Mouse (Mus musculus) cerebellum, adult 2 months (tissue): ENCODE data around the gene Rps6kl1. TPM values are rescaled to one million over a fixed set of nuclear protein-coding genes. Genes with fewer than 3 reads are reported as not detected.

ENCODE experiments used
- DNase-seq, 2 experiments: peaks; one replicate each; pipeline ENCODE4 v3.0.0; 2021
- H3K27ac ChIP-seq: fragments of 200-500 bp; 2 replicates; pipeline ENCODE4 v1.5.1; 2012; ENCODE audit warnings: low read length, control low read depth, inconsistent platforms; ENCODE audit not compliant: insufficient read depth
- H3K27me3 ChIP-seq: fragments of 200-500 bp; 2 replicates; pipeline ENCODE4 v1.6.1; 2012; ENCODE audit warnings: inconsistent platforms, mild to moderate bottlenecking, low read length, moderate library complexity; ENCODE audit not compliant: control insufficient read depth, insufficient read depth
- H3K4me1 ChIP-seq: fragments of 200-500 bp; 2 replicates; pipeline ENCODE4 v1.6.1; 2011; ENCODE audit warnings: low read length; ENCODE audit not compliant: control insufficient read depth, insufficient read depth
- H3K4me3 ChIP-seq: fragments of 200-500 bp; replicated peaks from 2 replicates; pipeline ENCODE3; 2011; ENCODE audit warnings: mild to moderate bottlenecking, low read depth, low read length, control low read depth; ENCODE audit not compliant: insufficient read depth
- CTCF ChIP-seq: fragments of 200-500 bp; IDR thresholded peaks from 2 replicates; pipeline ENCODE4 v1.5.1; 2011; ENCODE audit warnings: low read depth, mild to moderate bottlenecking, control low read depth, low read length, moderate library complexity, borderline replicate concordance; ENCODE audit not compliant: insufficient read depth
- POLR2A ChIP-seq: fragments of 200-500 bp; IDR thresholded peaks from 2 replicates; pipeline ENCODE4 v1.6.1; 2011; ENCODE audit warnings: low read length, control low read depth, borderline replicate concordance; ENCODE audit not compliant: insufficient read depth
- whole genome bisulfite sequencing: fragments of 180-500 bp; shearing (Covaris S2); methylation state at CpG from one replicate; pipeline ENCODE4 v1.1.7; 2018; 5-methylcytosine and 5-hydroxymethylcytosine counted together
- polyA plus RNA-seq: library from polyadenylated mRNA; depleted of rRNA; stranded (reverse); fragments of >200 nt; gene quantifications from 2 replicates; pipeline ENCODE4 v1.2.3, GENCODE M21; 2012; rRNA removed

Rps6kl1 gene
- polyA plus RNA-seq, 1 experiment: 35.2 TPM

DNA sequence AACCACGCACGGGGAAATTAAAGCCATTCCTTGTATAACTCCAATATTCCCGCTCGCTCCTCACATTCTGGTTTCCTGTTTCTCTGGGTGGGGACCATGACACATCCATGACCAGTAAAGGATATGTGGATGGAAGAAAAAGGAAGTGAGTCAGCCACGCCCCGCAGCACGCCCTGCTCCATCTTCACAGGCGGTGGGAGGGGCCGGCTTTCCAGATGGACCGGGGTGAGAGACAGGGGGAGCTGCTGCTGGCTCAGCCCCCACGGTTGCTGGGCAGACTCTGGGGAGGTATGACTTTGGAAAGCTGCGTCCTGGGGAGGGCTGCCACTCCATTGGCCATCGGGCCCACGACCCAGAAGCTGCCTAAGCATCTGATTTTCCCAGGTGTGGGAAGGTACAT lies 57.1 kb downstream of the Rps6kl1 start:
- Histone ChIP-seq H3K4me1 (peaks cover 4% of the 10 kb centered on the region; the same call in 1 of the 2 replicates), H3K4me3 (no peak overlapping the region), H3K27me3 (no peaks in the 10 kb centered on the region), H3K27ac (no peak overlapping the region)
- 28% methylated on average over 14 of the region's 14 CpGs for WGBS
- no peak for TF ChIP-seq POLR2A
- TF ChIP-seq CTCF: no peak
- no peak for DNase-seq

- no peaks in the 10 kb centered on the region for H3K27me3 ChIP-seq
- TF ChIP-seq POLR2A (no peak), CTCF (peak; percentile 56; the same call in 1 of the 2 replicates)
- peak; percentile 62 to 64 for DNase-seq
- H3K27ac ChIP-seq: no peak overlapping the region
- H3K4me1 ChIP-seq: peaks cover 4% of the 10 kb centered on the region; the same call in 1 of the 2 replicates
- 10% methylated on average over 3 of the region's 3 CpGs for WGBS
- H3K4me3 ChIP-seq: no peak overlapping the region
These were observed 58.9 kb downstream of the Rps6kl1 start for GRCm38 (mm10) chr12:85092214-85092613.

GRCm38 (mm10) chr12:85091190-85091589 lies 59.9 kb downstream of the Rps6kl1 start:
- peaks cover 4% of the 10 kb centered on the region; the same call in 1 of the 2 replicates for H3K4me1 ChIP-seq
- no peak overlapping the region for H3K4me3 ChIP-seq
- no peaks in the 10 kb centered on the region for H3K27me3 ChIP-seq
- DNase-seq: no peak
- TF ChIP-seq POLR2A (no peak), CTCF (no peak)
- WGBS: 94% methylated on average over 3 of the region's 3 CpGs
- H3K27ac ChIP-seq: no peak overlapping the region

DNA sequence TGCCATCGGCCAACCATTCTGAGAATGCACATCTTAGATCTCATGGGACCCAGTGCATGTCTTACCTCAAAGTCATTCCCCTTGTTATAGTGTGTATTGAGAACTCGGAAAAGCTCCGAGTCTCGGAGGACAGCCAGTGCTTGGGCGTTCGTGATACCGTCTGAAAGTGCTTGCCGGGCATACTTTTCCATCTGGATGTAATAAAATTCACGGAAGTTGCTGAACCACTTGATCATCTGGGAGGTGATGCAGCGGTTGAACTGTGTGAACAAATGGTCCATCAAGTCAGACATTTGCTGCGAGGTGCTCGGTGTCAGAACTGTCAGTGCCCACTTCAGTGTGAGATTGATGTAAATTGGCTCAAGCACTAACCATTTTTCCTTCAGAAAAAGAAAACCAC lies 63.2 kb downstream of the Rps6kl1 start:
- 97% methylated on average over 12 of the region's 12 CpGs for WGBS

More for the DNA sequence above, 63.2 kb downstream of the Rps6kl1 start:
- DNase-seq: no peak
- no peak overlapping the region for H3K27ac ChIP-seq
- H3K4me3 ChIP-seq: no peak overlapping the region
- no peaks in the 10 kb centered on the region for H3K4me1 ChIP-seq
- no peaks in the 10 kb centered on the region for H3K27me3 ChIP-seq
- no peak for TF ChIP-seq CTCF
- no peak for TF ChIP-seq POLR2A

Other genes with a start within 250 kb of the Rps6kl1 start
- gene Fcf1, start 180.4 kb downstream of the Rps6kl1 start, polyA plus RNA-seq: 84.3 and 88.6 TPM in 2 replicates
- gene Arel1, start 180.4 kb downstream of the Rps6kl1 start, polyA plus RNA-seq: 57.2 and 60.3 TPM in 2 replicates
- 62.4 and 64.0 TPM in 2 replicates for gene Ylpm1, start 154.9 kb downstream of the Rps6kl1 start, polyA plus RNA-seq
- 1.6 and 1.9 TPM in 2 replicates for gene Prox2, start 40.5 kb downstream of the Rps6kl1 start, polyA plus RNA-seq
- 180 and 185 TPM in 2 replicates for gene Dlst, start 40.4 kb downstream of the Rps6kl1 start, polyA plus RNA-seq
- 5.1 and 6.1 TPM in 2 replicates for gene Pgf, start 26.5 kb upstream of the Rps6kl1 start, polyA plus RNA-seq
- 105 and 109 TPM in 2 replicates for gene Eif2b2, start 68.2 kb upstream of the Rps6kl1 start, polyA plus RNA-seq
- 11.7 and 12.1 TPM in 2 replicates for gene Mlh3, start 119.3 kb upstream of the Rps6kl1 start, polyA plus RNA-seq
- 77.8 and 88.8 TPM in 2 replicates for gene Acyp1, start 137.2 kb upstream of the Rps6kl1 start, polyA plus RNA-seq
- gene Zc2hc1c, start 137.3 kb upstream of the Rps6kl1 start, polyA plus RNA-seq: 0.95 and 1.1 TPM in 2 replicates
- gene Nek9, start 188.1 kb upstream of the Rps6kl1 start, polyA plus RNA-seq: 38.6 and 40.1 TPM in 2 replicates
- gene Tmed10, start 223.6 kb upstream of the Rps6kl1 start, polyA plus RNA-seq: 174 and 178 TPM in 2 replicates